Mouse (Mus musculus): ENCODE data around the gene Chd4. TPM values are rescaled to one million over a fixed set of nuclear protein-coding genes. Genes with fewer than 3 reads are reported as not detected.
"Not testable (repeated sequence)": the region's sequence is repeated elsewhere in the genome, so short reads cannot be mapped to it uniquely, and the experiment has no call there.

Gene Chd4
- polyA plus RNA-seq (2012; ENCODE audit: insufficient read depth, insufficient read length, missing spikeins) = 122 and 144 TPM in 2 replicates

DNA sequence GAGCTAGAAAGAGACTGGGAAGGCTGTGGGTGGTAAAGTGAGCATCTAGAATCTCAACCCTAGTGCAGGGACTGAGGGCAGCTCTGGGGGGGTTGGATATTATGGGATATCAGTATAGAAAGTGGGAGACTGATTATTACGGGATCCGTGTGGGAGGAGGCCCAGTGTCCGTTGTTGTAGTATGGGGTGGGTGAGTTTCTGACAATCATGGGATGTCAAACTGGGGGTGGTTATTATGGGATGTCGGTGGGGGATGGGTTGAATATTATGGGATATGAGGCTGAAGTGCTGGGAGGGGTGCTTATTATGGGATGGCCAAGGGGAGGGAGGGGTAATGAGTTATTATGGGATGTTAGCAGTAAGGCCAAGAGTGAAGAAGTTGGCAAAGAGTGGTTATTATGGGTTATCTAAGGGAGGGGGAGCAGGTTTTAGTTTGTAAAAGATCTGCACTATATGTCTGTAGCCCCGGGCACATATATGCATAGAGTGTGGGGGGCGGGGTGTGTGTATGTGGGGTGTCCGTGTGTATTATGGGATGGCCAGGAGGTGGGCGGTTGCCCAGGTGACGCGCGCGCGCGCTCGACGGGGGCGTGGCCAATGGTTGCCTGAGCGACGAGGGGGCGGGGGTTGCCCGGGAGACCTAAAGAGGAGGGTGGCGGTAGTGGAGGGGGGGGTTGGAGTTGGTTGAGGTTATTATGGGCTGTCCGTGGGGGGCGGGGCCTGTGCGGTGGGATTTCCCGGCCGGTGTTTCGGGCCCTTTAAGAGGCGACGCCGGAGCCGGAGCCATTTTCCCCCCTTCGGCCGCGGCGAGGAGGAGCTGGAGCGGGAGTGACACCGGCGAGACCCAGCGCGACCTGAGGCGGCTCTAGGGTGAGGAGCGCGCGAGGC is at the start of gene Chd4:
Gene Chd4 (plus strand): TSS at position 591 of the 888 bp plus-strand sequence.
- Histone ChIP-seq H3K4me1 (ENCODE audit: control insufficient read depth, insufficient read depth, low read length) (peaks cover 26% of the 10 kb centered on the region), H3K4me3 (ENCODE audit: insufficient read depth, low read length) (peak within 1 kb of the TSS; percentile 88), H3K27ac (ENCODE audit: insufficient read depth, low read depth, low read length) (peak within 1 kb of the TSS; percentile 69)
- TF ChIP-seq POLR2A (IDR thresholded peaks at IDR 0.05; ENCODE audit: borderline replicate concordance, low read depth, low read length) (peak; percentile 78; the same call in 1 of the 2 replicates), CTCF (IDR thresholded peaks at IDR 0.05; ENCODE audit: low read depth, low read length) (no peak)

DNA sequence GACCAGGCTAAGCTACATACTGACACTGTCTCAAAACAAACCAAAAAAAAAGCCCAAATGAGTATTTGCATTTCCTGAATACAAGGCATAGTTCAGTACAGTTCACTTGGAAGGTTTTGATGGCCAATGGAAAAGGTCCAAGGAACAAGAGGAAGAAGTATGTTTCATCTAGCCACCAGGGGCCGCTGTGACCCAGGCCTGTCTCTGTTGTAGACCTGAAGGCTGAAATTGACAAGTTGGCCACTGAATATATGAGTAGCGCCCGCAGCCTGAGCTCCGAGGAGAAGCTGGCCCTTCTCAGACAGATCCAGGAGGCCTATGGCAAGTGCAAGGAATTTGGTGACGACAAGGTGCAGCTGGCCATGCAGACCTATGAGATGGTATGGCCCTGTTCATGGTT is 49.1 kb upstream of the Chd4 start:
- H3K27ac ChIP-seq (ENCODE audit: insufficient read depth, low read depth, low read length) = no peak overlapping the region
- TF ChIP-seq CTCF (IDR thresholded peaks at IDR 0.05; ENCODE audit: low read depth, low read length) = peak; percentile 74
- TF ChIP-seq POLR2A (IDR thresholded peaks at IDR 0.05; ENCODE audit: borderline replicate concordance, low read depth, low read length) = no peak

DNA sequence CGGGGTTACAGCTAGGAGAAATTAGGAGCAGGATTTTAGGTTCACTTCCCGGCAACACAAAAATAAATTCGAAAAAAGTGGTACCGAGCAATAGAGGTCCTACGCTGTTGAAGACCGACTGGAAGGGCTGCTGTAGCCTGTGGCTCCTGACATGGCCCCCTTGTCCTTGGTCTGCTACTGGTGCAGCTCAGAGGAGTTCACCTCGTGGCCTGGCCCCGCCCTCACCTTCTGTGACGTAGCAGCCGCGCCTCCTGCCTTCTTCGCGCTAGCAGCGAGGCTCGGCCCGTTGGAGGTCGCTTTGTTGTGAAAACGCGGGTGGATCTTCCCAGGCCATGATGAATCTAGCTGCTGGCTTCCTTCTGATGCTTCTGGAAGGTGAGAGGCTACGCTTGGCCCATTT is 46.1 kb upstream of the Chd4 start, which contains the start of gene Acrbp:
Gene Acrbp (plus strand): TSS at position 12 of the 400 bp plus-strand sequence.
- TF ChIP-seq POLR2A (IDR thresholded peaks at IDR 0.05; ENCODE audit: borderline replicate concordance, low read depth, low read length) (no peak), CTCF (IDR thresholded peaks at IDR 0.05; ENCODE audit: low read depth, low read length) (no peak)
- H3K27ac ChIP-seq (ENCODE audit: insufficient read depth, low read depth, low read length) = no peak within 1 kb of the TSS
- no peak within 1 kb of the TSS for H3K4me3 ChIP-seq (ENCODE audit: insufficient read depth, low read length)
- no peaks in the 10 kb centered on the region for H3K4me1 ChIP-seq (ENCODE audit: control insufficient read depth, insufficient read depth, low read length)

More for the DNA sequence above, 49.1 kb upstream of the Chd4 start:
- Histone ChIP-seq H3K4me3 (ENCODE audit: insufficient read depth, low read length) (no peak overlapping the region), H3K4me1 (ENCODE audit: control insufficient read depth, insufficient read depth, low read length) (peaks cover 8% of the 10 kb centered on the region)

DNA sequence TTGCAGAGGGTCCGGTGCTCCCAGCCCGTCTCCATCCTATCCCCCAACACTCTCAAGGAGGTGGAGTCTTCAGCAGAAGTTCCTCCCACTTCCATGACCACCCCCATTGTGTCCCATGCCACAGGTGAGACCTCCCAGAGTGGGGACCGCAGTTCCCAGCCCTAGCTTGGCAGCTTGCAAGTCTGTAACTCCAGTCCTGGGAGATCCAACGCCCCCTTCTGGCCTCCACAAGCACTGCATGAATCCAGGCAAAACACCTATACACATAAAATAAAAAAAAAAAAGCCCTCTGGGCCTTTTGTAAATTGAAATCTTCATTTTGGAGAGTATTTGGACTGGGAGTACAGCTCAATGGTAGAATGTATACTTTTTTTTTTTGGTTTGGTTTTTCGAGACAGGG is 44.5 kb upstream of the Chd4 start:
- no peak overlapping the region for H3K4me3 ChIP-seq (ENCODE audit: insufficient read depth, low read length)
- TF ChIP-seq CTCF (IDR thresholded peaks at IDR 0.05; ENCODE audit: low read depth, low read length) (peak; percentile 59), POLR2A (IDR thresholded peaks at IDR 0.05; ENCODE audit: borderline replicate concordance, low read depth, low read length) (no peak)
- H3K4me1 ChIP-seq (ENCODE audit: control insufficient read depth, insufficient read depth, low read length) = no peaks in the 10 kb centered on the region
- no peak overlapping the region for H3K27ac ChIP-seq (ENCODE audit: insufficient read depth, low read depth, low read length)

DNA sequence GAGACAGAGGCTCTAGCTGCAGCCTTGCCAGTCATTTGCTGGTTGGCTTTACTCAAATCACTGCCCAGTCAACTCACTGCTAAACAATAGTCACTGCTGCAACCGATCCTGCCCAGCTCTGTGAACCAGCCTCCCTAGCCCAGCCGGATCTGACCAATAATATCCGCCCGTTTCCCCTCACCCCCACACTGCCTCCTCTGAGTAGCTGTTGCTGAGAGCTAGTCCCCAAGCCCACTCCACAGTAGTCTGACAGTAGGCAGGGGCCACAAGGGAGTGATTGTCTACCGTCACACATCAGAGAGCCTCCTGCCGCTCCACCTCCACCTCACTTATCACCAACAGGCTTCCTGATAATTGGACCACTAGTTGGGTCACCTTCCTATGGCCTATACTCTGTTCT is 34.3 kb upstream of the Chd4 start:
- TF ChIP-seq POLR2A (IDR thresholded peaks at IDR 0.05; ENCODE audit: borderline replicate concordance, low read depth, low read length) (no peak), CTCF (IDR thresholded peaks at IDR 0.05; ENCODE audit: low read depth, low read length) (no peak)
- no peaks in the 10 kb centered on the region; the same call in 1 of the 2 replicates for H3K4me1 ChIP-seq (ENCODE audit: control insufficient read depth, insufficient read depth, low read length)
- H3K27ac ChIP-seq (ENCODE audit: insufficient read depth, low read depth, low read length) = no peak overlapping the region
- H3K4me3 ChIP-seq (ENCODE audit: insufficient read depth, low read length) = no peak overlapping the region

DNA sequence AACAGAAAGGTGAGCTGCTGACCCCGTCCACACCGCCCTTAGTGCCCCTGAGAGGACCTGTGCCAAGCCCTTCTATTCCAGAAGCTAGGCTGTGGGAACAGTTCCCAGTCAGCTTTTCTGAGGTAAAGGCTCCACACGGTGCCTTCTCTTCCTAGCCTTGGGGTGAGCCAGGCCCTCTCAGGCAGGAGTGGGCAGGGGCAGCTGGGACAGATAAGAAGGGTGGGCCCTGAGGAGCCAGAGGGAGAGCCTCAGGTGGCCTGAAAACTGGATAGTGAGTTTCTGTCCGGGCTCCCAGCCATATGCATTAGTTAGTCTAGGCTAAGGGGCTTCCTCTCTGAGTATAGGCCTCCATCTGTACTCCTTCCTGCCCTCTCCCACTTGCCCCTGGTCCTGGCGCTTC is 33.3 kb upstream of the Chd4 start:
- Histone ChIP-seq H3K4me1 (ENCODE audit: control insufficient read depth, insufficient read depth, low read length) (peaks cover 3% of the 10 kb centered on the region), H3K4me3 (ENCODE audit: insufficient read depth, low read length) (no peak overlapping the region), H3K27ac (ENCODE audit: insufficient read depth, low read depth, low read length) (no peak overlapping the region)
- no peak for TF ChIP-seq CTCF (IDR thresholded peaks at IDR 0.05; ENCODE audit: low read depth, low read length)
- TF ChIP-seq POLR2A (IDR thresholded peaks at IDR 0.05; ENCODE audit: borderline replicate concordance, low read depth, low read length) = no peak

DNA sequence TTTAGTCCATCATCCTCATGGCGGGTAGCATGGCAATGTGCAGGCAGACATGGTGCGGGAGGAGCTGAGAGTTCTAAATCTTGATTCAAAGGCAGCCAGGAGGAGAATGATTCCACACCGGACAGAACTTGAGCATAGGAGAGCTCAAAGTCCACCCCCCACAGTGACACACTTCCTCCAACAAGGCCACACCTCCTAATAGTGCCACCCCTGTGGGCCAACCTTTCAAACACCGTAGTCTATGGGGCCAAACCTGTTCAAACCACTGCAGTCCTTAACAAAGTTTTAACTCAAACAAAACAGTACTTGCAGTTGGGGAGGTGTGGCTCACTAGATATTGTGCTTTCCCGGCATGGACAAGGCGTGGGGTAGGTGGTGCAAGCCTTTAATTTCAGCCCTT is 31.9 kb upstream of the Chd4 start:
- Histone ChIP-seq H3K4me1 (ENCODE audit: control insufficient read depth, insufficient read depth, low read length) (peaks cover 3% of the 10 kb centered on the region), H3K27ac (ENCODE audit: insufficient read depth, low read depth, low read length) (no peak overlapping the region), H3K4me3 (ENCODE audit: insufficient read depth, low read length) (no peak overlapping the region)
- TF ChIP-seq CTCF (IDR thresholded peaks at IDR 0.05; ENCODE audit: low read depth, low read length) = no peak
- TF ChIP-seq POLR2A (IDR thresholded peaks at IDR 0.05; ENCODE audit: borderline replicate concordance, low read depth, low read length) = no peak

DNA sequence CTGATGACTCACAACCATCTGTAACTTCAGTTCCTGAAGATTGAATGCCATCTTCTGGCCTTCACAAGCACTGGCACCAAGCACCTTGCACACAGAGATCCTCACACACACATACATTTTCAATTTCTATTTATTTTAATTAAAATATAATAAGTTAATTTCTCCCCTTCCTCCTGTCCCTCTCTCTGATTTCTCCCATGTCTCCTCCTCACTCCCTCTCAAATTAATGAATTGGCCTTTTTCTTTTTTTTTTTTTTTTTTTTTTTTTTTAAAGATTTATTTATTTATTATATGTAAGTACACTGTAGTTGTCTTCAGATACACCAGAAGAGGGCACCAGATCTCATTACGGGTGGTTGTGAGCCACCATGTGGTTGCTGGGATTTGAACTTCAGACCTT is 30.6 kb upstream of the Chd4 start:
- H3K4me3 ChIP-seq (ENCODE audit: insufficient read depth, low read length); H3K4me1 ChIP-seq (ENCODE audit: control insufficient read depth, insufficient read depth, low read length); H3K27ac ChIP-seq (ENCODE audit: insufficient read depth, low read depth, low read length): not testable (repeated sequence)

DNA sequence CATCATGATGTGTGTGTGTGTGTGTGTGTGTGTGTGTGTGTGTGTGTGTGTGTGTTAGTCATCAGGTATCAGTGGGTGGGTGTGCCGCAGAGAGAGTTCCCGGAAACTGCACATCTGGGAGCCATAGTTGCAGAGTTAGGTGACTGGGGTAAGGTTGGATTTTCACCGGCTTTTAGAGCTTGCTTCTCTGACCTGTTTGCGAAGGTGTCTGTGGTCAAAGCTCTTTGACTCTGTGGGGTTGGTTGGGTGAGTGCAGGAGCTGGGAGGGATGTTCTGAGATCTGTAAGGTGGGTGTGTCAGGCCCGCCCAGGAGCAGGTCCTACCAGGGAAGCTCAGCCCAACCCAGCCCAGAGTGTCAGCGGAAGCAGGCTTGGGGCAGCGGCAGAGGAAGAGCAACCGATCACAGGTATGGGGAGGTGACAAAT is 28.2 kb upstream of the Chd4 start, which contains the start of gene Lpar5:
Gene Lpar5 (plus strand): TSS at position 350 of the 425 bp plus-strand sequence.
- Histone ChIP-seq H3K4me1 (ENCODE audit: control insufficient read depth, insufficient read depth, low read length) (peaks cover 11% of the 10 kb centered on the region), H3K4me3 (ENCODE audit: insufficient read depth, low read length) (no peak within 1 kb of the TSS), H3K27ac (ENCODE audit: insufficient read depth, low read depth, low read length) (no peak within 1 kb of the TSS)
- TF ChIP-seq POLR2A (IDR thresholded peaks at IDR 0.05; ENCODE audit: borderline replicate concordance, low read depth, low read length) (no peak), CTCF (IDR thresholded peaks at IDR 0.05; ENCODE audit: low read depth, low read length) (no peak)

DNA sequence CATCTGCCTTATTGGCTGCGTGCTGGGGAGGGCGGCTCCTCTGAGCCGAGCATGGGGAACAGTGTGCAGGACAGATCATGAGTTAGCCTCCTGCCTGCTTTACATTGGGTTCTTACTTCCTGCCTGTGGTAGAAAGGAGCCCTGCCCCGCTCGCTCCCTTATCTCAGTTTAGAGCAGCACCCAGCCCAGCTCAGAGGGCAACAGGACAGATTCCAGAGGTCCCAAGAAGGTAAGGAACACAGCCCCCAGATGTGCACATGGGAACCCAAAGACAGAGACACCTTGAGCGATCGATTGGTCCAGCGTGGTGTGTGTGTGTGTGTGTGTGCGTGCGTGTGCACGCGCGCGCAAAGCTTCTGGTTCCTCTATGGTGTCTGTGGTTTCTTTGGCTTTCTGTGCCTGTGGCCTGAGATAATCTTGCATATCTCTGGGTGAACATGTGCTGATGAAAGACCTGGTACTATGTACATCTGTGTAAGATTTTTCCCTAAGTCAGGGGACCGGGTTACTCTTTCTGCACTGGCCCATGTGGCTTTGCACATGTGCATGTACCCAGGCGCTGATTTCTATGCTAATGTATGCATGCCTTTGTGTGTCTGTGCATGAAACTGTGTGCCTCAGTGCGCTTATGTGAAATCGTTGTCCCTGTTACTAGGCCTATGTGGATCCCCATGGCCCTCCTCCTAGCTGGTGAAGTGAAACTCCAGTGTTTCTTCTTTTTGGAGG is 24.4 kb upstream of the Chd4 start:
- TF ChIP-seq POLR2A (IDR thresholded peaks at IDR 0.05; ENCODE audit: borderline replicate concordance, low read depth, low read length) (no peak), CTCF (IDR thresholded peaks at IDR 0.05; ENCODE audit: low read depth, low read length) (no peak)
- Histone ChIP-seq H3K4me3 (ENCODE audit: insufficient read depth, low read length) (peak overlapping the region; percentile 67), H3K4me1 (ENCODE audit: control insufficient read depth, insufficient read depth, low read length) (peaks cover 30% of the 10 kb centered on the region), H3K27ac (ENCODE audit: insufficient read depth, low read depth, low read length) (peak overlapping the region; percentile 84)

Measured in bone marrow macrophage, adult 2 months (primary cell).